Mouse (Mus musculus) A20 (cell line): ENCODE measurements around the gene Clasp2.

Experiments
- DNase-seq: peaks from one replicate; pipeline ENCODE4 v3.0.0-alpha.2; 2011; ENCODE audit warnings: low read depth, low spot score

Gene Clasp2

DNA sequence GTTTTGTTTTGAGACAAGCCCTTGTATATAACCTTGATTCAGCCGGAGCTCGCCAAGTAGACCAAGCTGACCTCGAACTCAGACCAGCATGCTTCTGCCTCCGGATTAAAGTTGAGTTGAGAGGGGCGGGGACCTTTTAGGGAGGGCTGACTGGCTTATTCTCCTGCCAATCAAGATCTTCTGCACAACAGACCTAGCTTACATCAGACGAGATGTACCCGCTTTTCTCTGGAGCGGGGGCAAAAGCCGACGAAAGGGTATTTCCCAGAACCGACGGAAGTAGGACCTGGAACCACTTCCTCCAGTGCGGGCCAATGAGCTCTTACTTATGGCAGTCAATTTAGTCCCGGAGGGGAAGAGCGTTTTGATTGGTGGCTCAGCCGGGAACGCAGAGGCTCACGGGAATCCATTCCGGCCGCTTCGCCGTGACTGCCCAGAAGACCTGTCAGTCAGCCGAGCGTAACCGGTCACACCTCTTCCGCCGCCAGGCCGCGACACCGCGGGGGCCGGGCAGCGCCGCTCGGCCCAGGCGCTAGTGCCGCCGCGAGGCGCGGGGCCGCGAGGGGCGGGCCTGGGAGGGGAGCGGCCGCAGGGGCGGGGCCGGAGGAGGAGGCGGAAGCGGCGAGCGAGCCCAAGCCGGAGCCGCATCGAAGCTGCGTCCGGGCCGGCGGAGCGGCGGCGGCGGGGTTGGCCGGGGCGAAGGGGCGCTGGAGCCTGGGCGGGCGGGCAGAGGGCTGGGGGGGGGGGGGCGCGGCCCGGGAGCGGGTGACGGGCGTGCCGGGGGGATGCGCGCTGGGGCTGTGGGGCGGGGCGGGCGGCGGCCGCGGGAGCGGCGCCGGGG is 189.5 kb downstream of the Clasp2 start, which contains the start of gene Ubp1:
Gene Ubp1 (plus strand): TSS at position 401 of the 841 bp plus-strand sequence.
- DNase-seq: peak; percentile 97

DNA sequence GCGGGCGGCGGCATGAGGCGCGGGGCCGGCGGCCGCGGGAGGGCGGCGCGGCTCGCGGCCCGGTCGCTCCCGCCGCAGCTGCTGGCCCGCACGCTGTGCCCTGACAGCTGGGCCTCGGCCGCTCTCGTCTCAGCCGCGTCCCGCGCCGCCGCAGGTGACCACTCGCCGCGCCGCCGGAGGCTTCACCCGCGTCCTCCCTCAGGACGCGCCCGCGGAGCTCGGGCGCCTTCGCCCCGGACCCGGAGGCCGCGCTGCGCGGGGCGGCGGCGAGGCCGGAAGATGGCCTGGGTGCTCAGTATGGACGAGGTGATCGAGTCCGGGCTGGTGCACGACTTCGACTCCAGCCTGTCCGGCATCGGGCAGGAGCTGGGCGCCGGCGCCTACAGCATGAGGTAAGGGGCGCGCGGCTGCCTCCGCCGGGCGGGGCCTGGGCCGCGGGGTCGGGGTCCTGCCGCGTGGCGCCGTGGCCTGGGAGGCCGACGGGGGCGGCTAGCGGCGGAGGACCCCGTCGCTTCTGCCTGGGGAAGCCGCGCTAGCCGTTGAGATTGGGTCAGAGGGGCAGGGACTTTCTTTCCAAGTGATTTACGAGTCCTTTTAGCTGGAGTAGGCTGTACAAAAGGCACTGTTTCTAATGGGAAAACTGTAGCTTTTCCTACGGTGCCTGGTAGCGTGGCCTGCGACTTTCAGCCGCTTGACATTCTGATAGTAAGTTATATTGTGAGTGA is 190.3 kb downstream of the Clasp2 start:
- peak; percentile 44 for DNase-seq

DNA sequence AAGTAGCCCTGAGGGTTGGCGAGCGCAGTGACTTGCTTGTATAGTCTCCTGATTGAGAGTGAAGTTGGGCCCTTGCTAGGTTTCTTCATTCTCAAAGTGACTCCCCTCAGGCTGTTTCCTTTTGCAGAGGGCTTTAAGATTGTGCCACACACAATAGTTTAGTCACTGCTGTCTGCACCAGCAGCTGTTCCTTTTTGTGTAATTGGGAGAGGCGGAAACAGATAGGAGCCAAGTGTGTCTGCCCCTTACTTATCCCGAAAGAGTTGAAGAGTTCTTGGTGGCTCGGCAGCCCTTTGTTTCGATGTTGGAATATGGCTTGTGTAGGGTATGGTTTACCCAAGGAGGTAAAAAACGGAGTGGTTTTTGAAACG is 190.8 kb downstream of the Clasp2 start:
- DNase-seq: peak; percentile 53

DNA sequence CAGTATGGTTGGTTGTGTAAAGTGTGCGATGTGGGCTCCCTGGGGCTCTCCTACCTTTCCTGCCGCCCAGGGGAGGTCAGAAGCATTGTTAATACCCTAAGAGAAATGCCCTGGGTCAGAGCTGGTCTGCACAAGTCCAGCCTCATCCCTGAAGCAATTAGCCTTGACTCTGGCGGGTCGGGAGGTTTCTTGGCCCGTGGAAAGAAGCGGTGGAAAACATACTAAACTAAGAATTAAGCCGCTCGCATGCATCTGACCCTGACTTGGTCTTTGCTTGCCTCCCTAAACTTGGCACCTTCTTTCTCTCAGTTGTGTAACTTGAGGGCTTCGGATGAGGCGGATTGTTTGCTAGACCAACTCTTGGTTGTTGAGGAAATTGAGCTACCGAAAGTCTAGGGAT is 191.2 kb downstream of the Clasp2 start:
- no peak for DNase-seq

DNA sequence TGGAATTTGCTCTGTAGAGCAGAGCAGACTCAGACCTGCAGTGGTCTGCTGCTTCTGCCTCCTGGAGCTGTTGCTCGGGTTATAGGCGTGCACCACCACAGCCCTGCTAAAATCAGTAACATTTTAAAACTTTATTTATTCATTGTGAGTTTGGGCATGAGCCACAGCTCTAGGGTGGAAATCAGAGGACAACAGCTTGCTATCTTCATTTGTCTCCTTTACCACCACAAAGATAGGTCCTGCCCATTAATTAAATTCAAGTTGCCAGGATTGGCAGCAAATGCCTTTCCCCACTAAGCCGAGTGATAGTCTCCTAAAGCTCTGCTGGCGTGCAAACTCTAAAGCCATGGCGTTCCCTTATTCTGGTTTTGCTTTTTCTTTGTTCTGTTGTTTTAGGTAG is 194.4 kb downstream of the Clasp2 start:
- DNase-seq: no peak

DNA sequence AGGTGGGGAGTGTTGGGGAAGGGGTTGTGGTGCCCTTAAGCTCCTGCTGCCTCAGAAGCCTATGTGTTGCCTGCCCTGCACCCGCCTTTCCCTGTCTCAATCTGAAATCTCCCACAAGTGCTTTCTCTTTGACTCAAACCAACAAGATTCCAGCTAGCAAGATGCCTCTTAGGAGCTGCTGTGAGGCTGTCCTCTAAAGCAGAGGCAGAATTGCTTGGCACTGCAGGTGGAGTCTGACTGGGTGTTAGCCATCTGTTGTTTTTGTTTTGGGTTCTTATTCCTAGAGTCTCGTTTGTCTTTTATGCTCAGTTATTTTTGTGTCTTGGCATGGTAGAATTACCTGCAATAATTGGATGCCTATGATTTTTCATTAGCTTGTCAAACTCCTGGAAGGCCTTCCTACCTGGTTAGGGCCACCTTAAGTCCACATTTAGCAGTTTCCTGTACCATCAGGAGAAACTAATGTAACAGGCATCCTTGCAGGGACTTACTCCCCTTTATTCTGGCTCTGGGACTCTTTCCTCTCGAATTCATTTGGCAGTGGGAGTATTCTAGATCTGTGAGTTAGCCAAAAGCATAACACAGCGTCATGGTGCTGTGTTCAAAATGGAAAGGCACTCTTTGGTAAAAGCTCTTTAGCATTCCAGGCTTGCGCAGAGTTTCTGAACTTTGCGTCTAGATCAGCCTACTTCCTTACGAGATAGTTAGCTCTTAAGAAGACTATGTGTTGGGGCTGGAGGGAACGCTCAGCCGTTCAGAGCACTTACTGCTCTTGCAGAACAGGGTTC is 198.0 kb downstream of the Clasp2 start:
- DNase-seq: no peak

DNA sequence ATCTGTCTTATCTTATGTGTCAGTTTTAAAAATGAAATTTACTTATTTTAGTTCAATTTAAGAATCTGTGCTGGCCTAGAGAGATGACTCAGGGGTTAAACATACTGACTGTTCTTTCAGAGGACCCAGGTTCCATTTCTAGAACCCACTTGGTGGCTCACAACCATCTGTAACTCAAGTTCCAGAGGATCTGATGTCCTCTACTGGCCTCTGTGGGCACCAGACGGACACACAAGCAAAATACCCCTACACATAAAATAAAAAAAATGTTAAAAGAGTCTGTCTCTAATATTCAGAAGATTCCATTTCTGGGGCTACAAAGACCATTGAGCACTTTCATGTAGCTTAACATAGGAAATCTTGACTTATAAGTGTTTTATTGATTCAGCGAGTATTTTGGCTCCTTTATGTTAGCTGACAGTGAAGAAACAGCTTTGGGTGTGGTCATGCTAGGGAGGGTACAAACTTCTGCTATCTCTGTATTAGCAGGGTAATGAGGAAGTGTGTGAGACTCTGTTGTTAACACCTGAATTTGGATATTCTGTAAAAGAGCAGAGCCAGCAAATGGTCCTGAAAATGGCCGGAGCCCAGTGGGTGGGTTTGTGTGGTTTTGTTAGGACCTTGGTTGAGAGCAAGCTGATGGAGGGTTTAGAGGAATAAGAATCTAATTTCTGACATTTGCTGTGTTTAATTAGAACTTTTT is 200.0 kb downstream of the Clasp2 start:
- DNase-seq: peak; percentile 56

DNA sequence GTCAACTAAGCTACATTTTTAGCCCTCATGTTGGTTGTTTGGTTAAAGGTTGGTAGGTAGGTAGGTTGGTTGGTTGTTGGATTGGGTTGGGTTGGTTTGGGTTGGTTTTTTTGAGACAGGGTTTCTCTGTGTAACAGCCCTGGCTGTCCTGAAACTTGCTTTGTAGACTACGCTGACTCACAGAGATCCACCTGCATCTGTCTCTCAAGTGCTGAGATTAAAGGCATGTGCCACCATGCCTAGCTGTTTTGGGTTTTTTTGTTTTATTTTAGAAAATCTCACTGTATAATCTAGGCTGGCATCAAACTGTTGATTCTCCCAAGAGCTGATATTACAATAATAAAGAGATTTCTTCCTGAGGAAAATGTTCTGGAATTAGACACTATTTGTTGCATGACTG is 202.1 kb downstream of the Clasp2 start:
- DNase-seq: no peak

DNA sequence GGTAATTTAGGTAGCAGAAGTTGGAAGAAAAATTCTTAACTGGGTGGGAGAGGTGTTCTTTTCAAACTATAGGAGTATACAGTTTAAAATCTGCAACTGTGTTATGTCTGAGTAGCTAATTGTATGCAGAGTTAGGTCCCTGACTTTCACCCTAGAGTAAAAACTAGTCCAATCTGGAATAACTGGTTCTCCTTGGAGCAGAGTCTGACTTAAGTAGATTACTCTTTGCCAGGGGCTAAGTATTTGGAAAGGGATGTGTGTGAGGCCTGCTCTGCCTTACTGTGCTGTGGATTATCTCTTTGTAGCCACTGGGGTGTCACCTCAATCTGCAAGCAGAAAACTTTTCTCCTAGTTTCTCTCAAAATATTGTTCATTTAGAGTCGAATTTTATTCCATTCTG is 205.9 kb downstream of the Clasp2 start:
- no peak for DNase-seq

DNA sequence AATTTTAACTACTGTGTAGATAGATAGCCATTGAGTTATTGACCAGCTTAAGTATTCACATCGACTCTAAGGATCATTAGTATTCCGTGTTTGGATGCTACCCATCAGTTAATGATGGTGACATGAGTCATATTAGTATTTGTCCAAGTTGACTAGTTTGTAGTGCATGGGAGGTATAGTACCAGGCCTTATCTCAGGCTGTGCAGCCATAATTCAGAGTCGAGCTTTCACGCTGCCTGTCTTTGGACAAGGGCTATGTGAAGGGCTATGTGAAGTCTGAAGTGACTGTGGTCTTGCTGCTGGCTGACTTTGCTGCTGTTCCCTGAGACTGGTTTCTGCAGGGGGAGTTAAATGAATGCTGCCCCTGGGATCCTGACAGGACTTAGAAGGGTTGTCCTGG is 216.5 kb downstream of the Clasp2 start:
- DNase-seq: no peak

DNA sequence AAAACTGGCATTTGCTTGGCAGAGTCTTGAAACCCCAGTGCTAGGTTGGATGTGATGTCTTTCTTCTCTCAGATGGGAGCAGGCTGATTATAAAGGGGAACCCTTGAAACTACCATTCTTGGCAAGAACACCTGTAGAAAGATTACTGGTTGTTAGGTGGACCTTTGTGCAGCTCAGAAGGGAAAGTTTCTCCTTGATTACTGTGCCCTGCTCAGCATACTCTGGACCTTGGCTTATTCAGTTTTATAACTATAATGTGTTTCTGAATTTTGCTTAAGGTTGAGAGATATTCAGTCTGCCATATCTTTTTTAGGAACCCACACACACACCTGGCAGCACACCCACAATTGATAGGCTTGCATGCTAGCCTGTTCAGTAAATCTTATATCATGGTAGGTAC is 222.4 kb downstream of the Clasp2 start:
- no peak for DNase-seq

DNA sequence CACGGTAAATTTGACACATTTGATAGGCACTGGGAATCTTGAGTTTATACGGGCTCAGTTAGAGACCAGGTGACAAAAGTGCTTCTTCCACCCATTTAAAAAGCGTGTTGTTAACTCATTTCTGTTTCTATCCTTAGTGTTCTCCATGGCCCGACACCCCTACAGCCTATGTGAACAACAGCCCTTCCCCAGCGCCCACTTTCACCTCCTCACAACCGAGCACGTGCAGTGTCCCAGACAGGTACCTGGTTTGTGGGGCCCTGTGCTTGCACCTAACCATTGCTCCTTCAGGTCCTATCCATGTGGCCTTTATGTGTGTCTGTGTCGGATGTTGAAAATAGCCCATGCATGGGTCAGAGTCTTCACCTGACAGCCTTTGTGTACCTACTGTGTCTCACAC is 223.1 kb downstream of the Clasp2 start:
- DNase-seq: no peak

DNA sequence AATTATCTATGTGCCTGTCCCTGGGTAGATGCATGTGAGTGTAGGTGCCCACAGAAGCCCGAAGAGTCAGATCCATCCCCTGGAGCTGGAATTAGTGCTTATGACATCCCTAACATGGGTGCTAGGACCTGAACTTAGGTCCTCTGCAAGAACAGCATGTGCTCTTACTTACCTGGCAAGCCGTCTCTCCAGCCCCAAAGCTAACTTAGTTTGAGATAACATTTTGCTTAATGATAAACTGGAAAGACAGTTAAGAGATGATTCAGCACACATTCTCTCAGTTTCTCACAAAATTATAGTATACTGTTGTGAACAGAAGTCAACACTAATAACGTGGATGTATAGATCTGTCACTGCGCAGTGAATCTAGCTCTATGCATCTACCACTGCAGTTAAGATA is 225.6 kb downstream of the Clasp2 start:
- no peak for DNase-seq

DNA sequence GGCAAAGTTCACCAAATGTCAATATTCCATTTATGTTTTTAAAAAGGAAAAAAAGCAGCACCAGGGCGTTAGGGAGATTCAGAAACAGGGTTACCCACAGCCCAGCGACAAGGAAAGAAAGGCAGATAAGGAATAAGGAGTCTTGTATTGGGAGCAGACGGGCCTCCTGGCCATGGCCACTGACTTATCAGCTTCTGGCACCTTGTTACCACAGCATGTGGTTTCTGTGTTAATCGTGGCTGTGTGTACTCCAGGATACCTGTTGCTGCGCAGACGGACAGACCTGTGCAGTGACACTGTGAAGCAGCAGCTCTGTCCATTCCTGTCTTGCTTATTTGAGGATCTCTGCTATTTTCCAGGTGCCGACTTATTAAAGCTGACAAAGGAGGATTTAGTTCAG is 227.7 kb downstream of the Clasp2 start:
- DNase-seq: no peak
